Mouse (Mus musculus) embryonic facial prominence, embryonic 10.5 days (tissue): ENCODE measurements around the gene Gzmm. TPM values are rescaled to one million over a fixed set of nuclear protein-coding genes. Genes with fewer than 3 reads are reported as not detected.
A peak's percentile ranks its signal among the peaks of the same experiment; 100 is the strongest.

Source experiments
- DNase-seq: peaks from one replicate; pipeline ENCODE4 v3.0.0-alpha.2; 2017; ENCODE audit warnings: low spot score
- H3K27ac ChIP-seq: fragments of 300-500 bp; sonication (generic); replicated peaks from 2 replicates; pipeline ENCODE4 v1.5.1; 2016; ENCODE audit warnings: mild to moderate bottlenecking
- H3K27me3 ChIP-seq: fragments of 300-500 bp; sonication (generic); replicated peaks from 2 replicates; pipeline ENCODE4 v1.6.1; 2016; ENCODE audit warnings: low read depth, mild to moderate bottlenecking; ENCODE audit not compliant: poor library complexity, severe bottlenecking
- H3K36me3 ChIP-seq: fragments of 300-500 bp; sonication (generic); replicated peaks from 2 replicates; pipeline ENCODE4 v1.6.1; 2016; ENCODE audit warnings: mild to moderate bottlenecking, moderate library complexity
- H3K4me1 ChIP-seq: fragments of 300-500 bp; sonication (generic); 2 replicates; pipeline ENCODE4 v1.6.1; 2016
- H3K4me3 ChIP-seq: fragments of 300-500 bp; sonication (generic); 2 replicates; pipeline ENCODE4 v1.5.1; 2016; ENCODE audit warnings: mild to moderate bottlenecking, moderate library complexity
- H3K9me3 ChIP-seq: fragments of 300-500 bp; sonication (generic); 2 replicates; pipeline ENCODE4 v1.6.1; 2016; ENCODE audit warnings: mild to moderate bottlenecking
- WGBS: fragments of 180-500 bp; shearing (Covaris S2); methylation state at CpG from one replicate; pipeline ENCODE4 v1.1.7; 2016; 5-methylcytosine and 5-hydroxymethylcytosine counted together
- polyA plus RNA-seq: library from polyadenylated mRNA; unstranded; fragments of >200 nt; fragmentation: Nextera tagmentation; extraction: Ambion mirVana; gene quantifications from 2 replicates; pipeline ENCODE4 v1.2.1, GENCODE M21; 2016

The Gzmm gene
- polyA plus RNA-seq, 1 experiment from 2014 or later, result 1.5 TPM

DNA sequence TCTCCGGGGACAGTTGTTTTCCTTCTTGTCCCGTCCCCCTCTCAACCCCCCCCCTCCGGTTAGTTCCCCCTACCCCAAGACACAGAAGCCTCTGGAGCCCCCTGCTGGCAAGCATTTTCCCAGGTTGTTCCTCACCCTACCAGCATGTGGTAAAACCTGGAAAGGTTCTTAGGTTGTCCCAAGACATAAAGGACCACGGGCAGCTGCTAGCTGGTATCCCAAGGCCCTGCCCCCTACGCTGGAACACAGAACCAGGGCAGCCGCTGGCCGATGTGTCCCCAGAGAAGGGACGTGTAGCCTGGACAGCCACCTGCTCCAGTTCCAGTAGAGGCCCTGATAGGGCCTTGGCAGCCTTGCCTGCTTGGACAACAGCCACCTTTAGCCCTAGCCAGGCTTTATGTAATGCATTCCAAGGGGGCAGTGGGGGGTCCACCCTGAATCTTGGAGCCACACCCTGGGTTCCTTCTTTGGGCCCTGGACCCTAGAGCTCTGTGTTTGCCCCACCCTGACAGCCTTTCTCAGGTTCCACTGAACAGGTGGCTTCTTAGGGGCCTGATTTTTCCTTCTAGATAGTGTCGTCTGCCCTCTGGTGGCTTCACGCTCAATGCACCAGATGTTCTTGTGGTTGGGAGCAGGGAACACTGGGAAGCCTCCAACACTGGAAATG is 5.8 kb upstream of the Gzmm start:
- peak; percentile 76 for DNase-seq
- Histone ChIP-seq H3K9me3 (no peaks in the 10 kb centered on the region), H3K36me3 (peaks cover 46% of the 10 kb centered on the region), H3K4me3 (peak overlapping the region; percentile 67), H3K27me3 (no peaks in the 10 kb centered on the region), H3K4me1 (peaks cover 26% of the 10 kb centered on the region), H3K27ac (peak overlapping the region; percentile 82)
- WGBS, result 5% methylated on average over 10 of the region's 10 CpGs

GRCm38 (mm10) chr10:79683726-79684640 is 4.8 kb upstream of the Gzmm start:
- 87% methylated on average over 6 of the region's 6 CpGs for WGBS
- peak overlapping the region; percentile 82; the same call in 1 of the 2 replicates for H3K27ac ChIP-seq
- H3K4me3 ChIP-seq, result peak overlapping the region; percentile 67

GRCm38 (mm10) chr10:79684770-79685600 is 3.8 kb upstream of the Gzmm start:
- no peak overlapping the region for H3K27ac ChIP-seq
- no peaks in the 10 kb centered on the region for H3K9me3 ChIP-seq
- WGBS, result 94% methylated on average over 25 of the region's 25 CpGs
- no peak for DNase-seq
- peaks cover 26% of the 10 kb centered on the region for H3K4me1 ChIP-seq
- H3K4me3 ChIP-seq, result no peak overlapping the region
- H3K36me3 ChIP-seq, result peaks cover 65% of the 10 kb centered on the region
- H3K27me3 ChIP-seq, result no peaks in the 10 kb centered on the region

More at GRCm38 (mm10) chr10:79683726-79684640, 4.8 kb upstream of the Gzmm start:
- H3K36me3 ChIP-seq, result peaks cover 55% of the 10 kb centered on the region
- peaks cover 26% of the 10 kb centered on the region for H3K4me1 ChIP-seq
- H3K27me3 ChIP-seq, result no peaks in the 10 kb centered on the region
- no peaks in the 10 kb centered on the region for H3K9me3 ChIP-seq
- no peak for DNase-seq

GRCm38 (mm10) chr10:79686219-79686618 is 2.6 kb upstream of the Gzmm start:
- peaks cover 18% of the 10 kb centered on the region for H3K4me1 ChIP-seq
- WGBS, result 86% methylated on average over 2 of the region's 2 CpGs
- DNase-seq, result no peak
- H3K27ac ChIP-seq, result no peak overlapping the region
- H3K27me3 ChIP-seq, result no peaks in the 10 kb centered on the region
- H3K36me3 ChIP-seq, result peaks cover 68% of the 10 kb centered on the region
- no peaks in the 10 kb centered on the region for H3K9me3 ChIP-seq
- H3K4me3 ChIP-seq, result no peak overlapping the region

- H3K4me3 ChIP-seq, result no peak overlapping the region
- DNase-seq, result no peak
- H3K27me3 ChIP-seq, result no peaks in the 10 kb centered on the region
- H3K9me3 ChIP-seq, result no peaks in the 10 kb centered on the region
- no peak overlapping the region for H3K27ac ChIP-seq
- H3K4me1 ChIP-seq, result peaks cover 15% of the 10 kb centered on the region
- peaks cover 68% of the 10 kb centered on the region for H3K36me3 ChIP-seq
- 97% methylated on average over 1 of the region's 1 CpGs for WGBS
Measured at GRCm38 (mm10) chr10:79686691-79687090, 2.1 kb upstream of the Gzmm start.

DNA sequence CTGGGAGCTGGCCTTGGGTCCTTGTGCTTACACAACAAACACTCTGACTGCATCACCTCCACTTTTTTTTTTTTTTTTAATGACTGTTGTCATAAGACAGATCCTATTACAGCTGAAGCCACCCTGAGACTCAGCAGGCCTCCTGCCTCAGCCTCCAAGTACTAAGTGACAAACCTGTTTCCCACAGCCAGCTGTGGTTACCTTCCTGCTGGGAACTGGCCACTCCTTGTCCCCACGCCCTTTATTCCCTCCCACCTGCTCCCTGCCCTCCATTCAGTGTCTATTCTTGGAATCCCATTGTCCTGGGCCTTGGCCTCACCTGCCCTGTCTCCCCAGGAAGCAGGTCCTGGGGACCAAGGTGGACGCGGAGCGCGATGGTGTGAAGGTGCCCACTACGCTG is 1.3 kb upstream of the Gzmm start:
- peaks cover 4% of the 10 kb centered on the region; the same call in 1 of the 2 replicates for H3K9me3 ChIP-seq
- H3K27ac ChIP-seq, result no peak overlapping the region
- DNase-seq, result no peak
- H3K27me3 ChIP-seq, result no peaks in the 10 kb centered on the region
- H3K36me3 ChIP-seq, result peaks cover 73% of the 10 kb centered on the region
- no peak overlapping the region for H3K4me3 ChIP-seq
- WGBS, result 96% methylated on average over 6 of the region's 6 CpGs
- peaks cover 15% of the 10 kb centered on the region for H3K4me1 ChIP-seq

- peak overlapping the region; percentile 3; the same call in 1 of the 2 replicates for H3K4me3 ChIP-seq
- no peak for DNase-seq
- no peaks in the 10 kb centered on the region for H3K27me3 ChIP-seq
- peaks cover 66% of the 10 kb centered on the region for H3K36me3 ChIP-seq
- no peak overlapping the region for H3K27ac ChIP-seq
- WGBS, result 89% methylated on average over 3 of the region's 3 CpGs
- H3K9me3 ChIP-seq, result peaks cover 4% of the 10 kb centered on the region; the same call in 1 of the 2 replicates
- peaks cover 2% of the 10 kb centered on the region for H3K4me1 ChIP-seq
Measured at GRCm38 (mm10) chr10:79689178-79689577, 358 bp downstream of the Gzmm start.

- 97% methylated on average over 2 of the region's 2 CpGs for WGBS
- no peak for DNase-seq
- Histone ChIP-seq H3K36me3 (peaks cover 37% of the 10 kb centered on the region), H3K4me3 (no peak overlapping the region), H3K27me3 (no peaks in the 10 kb centered on the region), H3K9me3 (peaks cover 4% of the 10 kb centered on the region; the same call in 1 of the 2 replicates), H3K4me1 (peaks cover 17% of the 10 kb centered on the region), H3K27ac (no peak overlapping the region)
Measured at GRCm38 (mm10) chr10:79691986-79692548, 3.2 kb downstream of the Gzmm start.

DNA sequence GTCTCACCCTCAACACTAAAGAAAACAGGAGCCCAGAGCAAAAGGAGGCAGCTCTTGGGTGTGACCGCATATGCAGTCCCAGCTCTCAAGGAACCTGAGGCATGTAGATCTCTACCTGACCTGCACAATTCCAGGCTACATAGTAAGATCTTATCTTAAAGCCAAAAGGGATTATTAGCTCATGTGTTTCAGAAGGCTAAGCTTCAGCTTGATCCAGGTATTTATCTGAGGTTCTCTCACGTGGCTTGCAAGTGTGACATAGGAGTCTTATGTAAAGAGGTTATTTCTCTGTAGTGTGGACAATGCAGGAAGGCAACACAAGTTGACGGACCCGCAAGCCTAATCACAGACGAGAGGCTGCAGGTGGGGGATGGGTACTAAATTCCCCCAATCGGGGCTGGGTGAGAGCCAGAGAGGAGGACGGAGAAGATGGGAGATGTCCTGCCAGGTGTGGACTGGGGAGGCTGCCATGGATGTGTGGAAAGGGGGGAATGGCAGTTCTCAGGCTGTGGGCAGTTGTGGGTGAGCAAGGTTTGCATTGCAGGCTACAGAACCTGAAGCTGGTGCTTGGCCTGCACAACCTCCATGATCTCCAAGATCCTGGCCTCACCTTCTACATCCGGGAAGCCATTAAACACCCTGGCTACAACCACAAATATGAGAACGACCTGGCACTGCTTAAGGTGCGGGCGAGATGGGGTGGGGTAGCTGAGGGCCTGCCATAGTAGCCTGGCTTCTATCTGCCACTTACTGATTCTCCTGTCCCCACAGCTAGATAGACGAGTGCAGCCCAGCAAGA is 5.0 kb downstream of the Gzmm start:
- 77% methylated on average over 12 of the region's 12 CpGs for WGBS
- Histone ChIP-seq H3K27ac (no peak overlapping the region), H3K9me3 (peaks cover 4% of the 10 kb centered on the region; the same call in 1 of the 2 replicates), H3K27me3 (no peaks in the 10 kb centered on the region), H3K4me3 (no peak overlapping the region), H3K36me3 (peaks cover 20% of the 10 kb centered on the region), H3K4me1 (peaks cover 17% of the 10 kb centered on the region)
- DNase-seq, result no peak

- Histone ChIP-seq H3K27ac (no peak overlapping the region), H3K36me3 (peaks cover 15% of the 10 kb centered on the region), H3K4me1 (peaks cover 17% of the 10 kb centered on the region), H3K9me3 (peaks cover 4% of the 10 kb centered on the region; the same call in 1 of the 2 replicates), H3K27me3 (no peaks in the 10 kb centered on the region), H3K4me3 (no peak overlapping the region)
- 88% methylated on average over 6 of the region's 6 CpGs for WGBS
- no peak for DNase-seq
Measured at GRCm38 (mm10) chr10:79694379-79694655, 5.5 kb downstream of the Gzmm start.
